Mouse (Mus musculus) CD8-positive naive resting alpha-beta T cell, adult 57 days (primary cell): ENCODE measurements around the gene B4galt2. TPM values are rescaled to one million over a fixed set of nuclear protein-coding genes. Genes with fewer than 3 reads are reported as not detected.

ENCODE experiments used
- total RNA-seq: library from RNA; stranded (reverse); gene quantifications from one replicate; pipeline ENCODE4 v1.2.4, GENCODE M21; 2023

B4galt2 gene
- total RNA-seq: 0.34 TPM

DNA sequence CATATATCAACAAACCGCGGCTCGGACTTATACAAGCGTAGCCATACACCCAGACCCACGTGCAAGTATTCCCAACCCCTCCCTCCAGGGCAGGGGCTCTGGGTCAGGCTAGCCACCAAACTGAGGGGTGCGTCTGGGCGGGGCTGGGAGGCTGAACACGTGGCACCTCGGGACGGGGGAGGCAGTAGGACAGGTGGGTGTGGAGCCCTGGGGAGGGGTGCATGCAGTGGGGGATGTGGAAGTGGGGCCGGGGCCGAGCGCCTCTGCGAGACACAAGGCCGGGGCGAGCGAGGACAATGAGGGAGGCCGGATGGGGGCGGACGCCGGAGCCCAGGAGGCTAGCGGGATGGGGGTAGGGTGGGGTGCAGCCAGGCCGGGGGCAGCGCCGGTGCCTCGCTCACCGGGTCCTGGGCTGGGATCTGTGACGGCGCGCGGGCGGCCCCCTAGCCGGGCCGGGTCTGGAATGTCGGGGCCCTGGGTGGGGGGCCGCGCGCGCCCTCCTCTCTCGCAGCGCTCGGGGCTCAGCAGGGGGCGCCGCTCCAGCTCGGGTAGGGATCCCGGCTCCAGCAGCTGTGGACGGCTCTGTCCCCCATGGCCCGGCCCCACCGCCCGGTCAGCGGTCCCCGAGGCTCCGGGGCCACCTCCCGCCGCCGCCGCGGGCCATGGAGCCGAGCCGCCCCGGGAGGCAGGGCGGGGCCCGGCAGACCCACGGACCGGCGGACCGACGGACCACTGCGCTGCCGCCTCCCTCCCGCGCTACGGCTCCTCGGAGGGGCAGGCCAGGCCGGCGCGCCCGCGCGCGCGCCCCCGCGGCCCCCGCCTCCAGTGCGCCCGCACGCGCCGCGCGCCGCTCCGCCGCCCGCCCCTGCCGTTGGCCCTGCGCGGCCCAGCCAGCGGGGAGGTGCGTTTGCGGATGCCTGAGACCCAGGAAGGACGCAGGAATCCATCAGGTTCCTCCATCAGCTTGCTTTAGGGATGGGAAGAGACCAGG lies at the start of gene B4galt2:
Gene B4galt2 (minus strand): TSS at position 787 of the 991 bp plus-strand sequence.

GRCm38 (mm10) chr4:117929391-117929881 lies 46.1 kb upstream of the B4galt2 start, which contains the start of gene Artn:
TSS of gene Artn (minus strand) at chr4:117929763.

GRCm38 (mm10) chr4:117914591-117915442 lies 31.5 kb upstream of the B4galt2 start, which contains the start of gene Ipo13:
TSS of gene Ipo13 (minus strand) at chr4:117914999.

GRCm38 (mm10) chr4:117891738-117892161 lies 8.5 kb upstream of the B4galt2 start, which contains the start of gene Dph2:
TSS of gene Dph2 (minus strand) at chr4:117892032.

DNA sequence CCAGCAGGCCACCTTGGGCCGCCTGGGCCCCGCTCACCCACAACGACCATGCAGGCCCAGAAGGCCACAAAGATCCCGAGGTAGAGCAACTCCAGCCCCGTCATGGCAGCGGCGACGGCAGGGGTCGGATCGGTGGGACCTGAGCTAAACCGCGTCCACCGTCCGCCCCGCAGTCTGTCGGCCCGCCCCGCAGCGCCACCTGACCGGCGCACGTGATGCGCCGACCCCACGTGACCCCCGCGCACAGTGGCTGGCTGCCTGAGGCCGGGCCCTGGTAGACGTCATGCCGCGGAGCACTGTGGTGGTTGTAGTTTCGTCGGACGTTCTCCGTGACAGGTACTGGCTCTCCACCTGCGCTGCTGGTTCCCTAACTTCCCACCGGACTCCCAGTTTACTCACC lies 3.8 kb upstream of the B4galt2 start, which contains the start of gene Atp6v0b:
Gene Atp6v0b (minus strand): TSS at position 201 of the 400 bp plus-strand sequence.

DNA sequence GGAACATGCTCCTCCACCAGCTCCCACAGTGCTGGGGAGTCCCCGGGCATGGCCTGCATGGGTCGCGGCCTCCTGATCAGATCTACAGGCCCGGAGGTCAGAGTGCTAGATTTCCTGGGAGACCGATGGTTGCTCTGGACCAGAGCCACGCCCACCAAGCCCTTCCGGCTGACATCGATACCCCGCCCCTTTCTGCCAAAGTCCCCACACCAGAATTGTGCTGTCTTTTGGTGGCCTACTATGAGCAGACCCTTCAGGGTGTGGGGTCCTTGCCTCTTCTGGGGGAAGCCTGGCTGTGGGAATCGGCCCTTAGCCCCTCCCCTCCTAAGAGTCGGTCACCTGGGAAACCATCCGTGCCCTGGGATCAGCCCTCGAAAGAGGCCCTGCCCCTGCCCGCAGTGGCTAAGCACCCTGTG lies 10.8 kb downstream of the B4galt2 start, which contains the start of gene Ccdc24:
Gene Ccdc24 (minus strand): TSS at position 87 of the 416 bp plus-strand sequence.

GRCm38 (mm10) chr4:117834457-117834844 lies 48.8 kb downstream of the B4galt2 start, which contains the start of gene Slc6a9:
TSS of gene Slc6a9 (plus strand) at chr4:117834506.

Other genes with a start within 250 kb of the B4galt2 start
- 28.1 TPM for gene Dmap1, start 201.2 kb downstream of the B4galt2 start, total RNA-seq
- not detected for gene Gm12845, start 159.1 kb downstream of the B4galt2 start, total RNA-seq
- gene Klf17, start 117.8 kb downstream of the B4galt2 start, total RNA-seq: not detected
- gene Slc6a9, start 49.0 kb downstream of the B4galt2 start, total RNA-seq: 3.0 TPM
- not detected for gene Ccdc24, start 10.9 kb downstream of the B4galt2 start, total RNA-seq
- 112 TPM for gene Atp6v0b, start 3.8 kb upstream of the B4galt2 start, total RNA-seq
- 15.6 TPM for gene Dph2, start 8.5 kb upstream of the B4galt2 start, total RNA-seq
- gene Ipo13, start 31.5 kb upstream of the B4galt2 start, total RNA-seq: 41.1 TPM
- gene Artn, start 46.3 kb upstream of the B4galt2 start, total RNA-seq: 0.24 TPM